Mouse (Mus musculus): ENCODE measurements around the gene Gm16485. TPM values are rescaled to one million over a fixed set of nuclear protein-coding genes. Genes with fewer than 3 reads are reported as not detected.
A peak's percentile ranks its signal among the peaks of the same experiment; 100 is the strongest.

Gm16485 gene
- total and polyA plus RNA-seq, 2 experiments from 2014 or later = 0.15 TPM; not detected in 1

GRCm38 (mm10) chr9:8977775-8978174, 6.2 kb downstream of the Gm16485 start:
- DNase-seq (ENCODE audit: low spot score) = no peak
- 53% methylated on average over 2 of the region's 2 CpGs for WGBS

GRCm38 (mm10) chr9:8982315-8982714, 10.7 kb downstream of the Gm16485 start:
- Histone ChIP-seq H3K9ac (replicated peaks; ENCODE audit: low read depth, low read length) (no peak overlapping the region), H3K36me3 (replicated peaks; ENCODE audit: control insufficient read depth, insufficient read depth, low read length) (no peaks in the 10 kb centered on the region), H3K27me3 (ENCODE audit: control insufficient read depth, insufficient read depth, low read length) (no peaks in the 10 kb centered on the region), H3K4me2 (ENCODE audit: low read depth, low read length) (no peak overlapping the region), H3K27ac (ENCODE audit: low read depth) (no peak overlapping the region), H3K4me3 (ENCODE audit: low read depth, low read length) (no peak overlapping the region), H3K4me1 (ENCODE audit: control insufficient read depth, insufficient read depth) (no peaks in the 10 kb centered on the region), H3K9me3 (replicated peaks; ENCODE audit: control insufficient read depth, low read length) (no peaks in the 10 kb centered on the region)
- TF ChIP-seq EP300 (IDR thresholded peaks at IDR 0.05; ENCODE audit: low read depth) (no peak), CTCF (IDR thresholded peaks at IDR 0.05; ENCODE audit: low read depth) (no peak)
- peak; percentile 5 for DNase-seq (ENCODE audit: low spot score)
- WGBS = 60% methylated on average over 3 of the region's 3 CpGs
- no peak for ATAC-seq (ENCODE audit: insufficient read depth, low read depth)

More at GRCm38 (mm10) chr9:8977775-8978174, 6.2 kb downstream of the Gm16485 start:
- Histone ChIP-seq H3K9me3 (replicated peaks; ENCODE audit: control insufficient read depth, low read length) (no peaks in the 10 kb centered on the region), H3K4me3 (ENCODE audit: low read depth, low read length) (no peak overlapping the region), H3K9ac (replicated peaks; ENCODE audit: low read depth, low read length) (no peak overlapping the region), H3K4me1 (ENCODE audit: control insufficient read depth, insufficient read depth) (no peaks in the 10 kb centered on the region), H3K27me3 (ENCODE audit: control insufficient read depth, insufficient read depth, low read length) (no peaks in the 10 kb centered on the region), H3K36me3 (replicated peaks; ENCODE audit: control insufficient read depth, insufficient read depth, low read length) (no peaks in the 10 kb centered on the region), H3K4me2 (ENCODE audit: low read depth, low read length) (no peak overlapping the region), H3K27ac (ENCODE audit: low read depth) (no peak overlapping the region)
- no peak for ATAC-seq (ENCODE audit: insufficient read depth, low read depth)
- TF ChIP-seq EP300 (IDR thresholded peaks at IDR 0.05; ENCODE audit: low read depth) (no peak), CTCF (IDR thresholded peaks at IDR 0.05; ENCODE audit: low read depth) (no peak)

DNA sequence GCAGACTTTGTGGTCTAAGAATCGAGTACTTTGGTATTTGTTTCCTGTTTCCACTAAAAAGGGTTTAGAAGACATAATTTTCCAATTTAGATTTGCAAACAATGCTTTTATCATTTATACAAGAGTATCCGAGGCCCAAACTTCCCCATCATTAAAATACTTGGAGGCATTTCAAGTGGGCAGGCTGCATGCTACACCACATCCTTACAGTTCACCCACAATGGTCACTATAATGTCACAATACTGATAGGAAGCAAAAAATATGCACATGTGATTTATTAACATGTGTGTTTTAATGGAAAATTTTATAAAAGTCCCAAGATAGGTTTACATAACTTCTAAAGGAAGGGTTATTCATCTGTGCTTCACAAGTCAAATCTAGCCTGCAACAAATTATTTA, 24.9 kb downstream of the Gm16485 start:
- no peak for ATAC-seq (ENCODE audit: insufficient read depth, low read depth)
- H3K9me3 ChIP-seq (replicated peaks; ENCODE audit: control insufficient read depth, low read length) = no peaks in the 10 kb centered on the region
- no peaks in the 10 kb centered on the region for H3K27me3 ChIP-seq (ENCODE audit: control insufficient read depth, insufficient read depth, low read length)
- H3K36me3 ChIP-seq (replicated peaks; ENCODE audit: control insufficient read depth, insufficient read depth, low read length) = no peaks in the 10 kb centered on the region
- no peaks in the 10 kb centered on the region for H3K4me1 ChIP-seq (ENCODE audit: control insufficient read depth, insufficient read depth)
- no peak overlapping the region for H3K4me3 ChIP-seq (ENCODE audit: low read depth, low read length)
- H3K27ac ChIP-seq (ENCODE audit: low read depth) = no peak overlapping the region
- DNase-seq (ENCODE audit: low spot score) = no peak
- no peak overlapping the region for H3K9ac ChIP-seq (replicated peaks; ENCODE audit: low read depth, low read length)
- TF ChIP-seq EP300 (IDR thresholded peaks at IDR 0.05; ENCODE audit: low read depth) = no peak
- TF ChIP-seq CTCF (IDR thresholded peaks at IDR 0.05; ENCODE audit: low read depth) = no peak
- no peak overlapping the region for H3K4me2 ChIP-seq (ENCODE audit: low read depth, low read length)
- WGBS = 63% methylated on average over 2 of the region's 2 CpGs

- Histone ChIP-seq H3K4me1 (ENCODE audit: control insufficient read depth, insufficient read depth) (no peaks in the 10 kb centered on the region), H3K4me2 (ENCODE audit: low read depth, low read length) (no peak overlapping the region), H3K4me3 (ENCODE audit: low read depth, low read length) (no peak overlapping the region), H3K9me3 (replicated peaks; ENCODE audit: control insufficient read depth, low read length) (no peaks in the 10 kb centered on the region), H3K27ac (ENCODE audit: low read depth) (no peak overlapping the region), H3K9ac (replicated peaks; ENCODE audit: low read depth, low read length) (no peak overlapping the region), H3K27me3 (ENCODE audit: control insufficient read depth, insufficient read depth, low read length) (no peaks in the 10 kb centered on the region), H3K36me3 (replicated peaks; ENCODE audit: control insufficient read depth, insufficient read depth, low read length) (0 out of 2 replicates have a peak, but pooled peaks cover 7% of the 10 kb centered on the region)
- ATAC-seq (ENCODE audit: insufficient read depth, low read depth) (no peak), DNase-seq (ENCODE audit: low spot score) (no peak)
- TF ChIP-seq EP300 (IDR thresholded peaks at IDR 0.05; ENCODE audit: low read depth) = no peak
- peak; percentile 11; the same call in 1 of the 2 replicates for TF ChIP-seq CTCF (IDR thresholded peaks at IDR 0.05; ENCODE audit: low read depth)
Measured at GRCm38 (mm10) chr9:9001170-9001569, 29.6 kb downstream of the Gm16485 start.

- no peaks in the 10 kb centered on the region for H3K4me1 ChIP-seq (ENCODE audit: control insufficient read depth, insufficient read depth)
- WGBS = 90% methylated on average over 2 of the region's 2 CpGs
- no peak overlapping the region for H3K27ac ChIP-seq (ENCODE audit: low read depth)
- no peak overlapping the region for H3K4me3 ChIP-seq (ENCODE audit: low read depth, low read length)
- H3K4me2 ChIP-seq (ENCODE audit: low read depth, low read length) = no peak overlapping the region
- H3K36me3 ChIP-seq (replicated peaks; ENCODE audit: control insufficient read depth, insufficient read depth, low read length) = peaks cover 5% of the 10 kb centered on the region; the same call in 1 of the 2 replicates
- TF ChIP-seq CTCF (IDR thresholded peaks at IDR 0.05; ENCODE audit: low read depth) = no peak
- no peak for TF ChIP-seq EP300 (IDR thresholded peaks at IDR 0.05; ENCODE audit: low read depth)
- no peaks in the 10 kb centered on the region for H3K27me3 ChIP-seq (ENCODE audit: control insufficient read depth, insufficient read depth, low read length)
- DNase-seq (ENCODE audit: low spot score) (no peak), ATAC-seq (ENCODE audit: insufficient read depth, low read depth) (no peak)
- no peaks in the 10 kb centered on the region for H3K9me3 ChIP-seq (replicated peaks; ENCODE audit: control insufficient read depth, low read length)
- no peak overlapping the region for H3K9ac ChIP-seq (replicated peaks; ENCODE audit: low read depth, low read length)
Measured at GRCm38 (mm10) chr9:9015108-9015507, 43.5 kb downstream of the Gm16485 start.

Other genes with a start within 250 kb of the Gm16485 start
- not detected in 2 replicates for gene Pgr, start 72.0 kb upstream of the Gm16485 start, total RNA-seq (2014; rRNA removed; ENCODE audit: low replicate concordance)
- 0.01 and 0.04 TPM in 2 replicates for gene Pgr, start 72.0 kb upstream of the Gm16485 start, polyA plus RNA-seq (2015; fragmentation: Nextera tagmentation; extraction: Ambion mirVana)